Mouse (Mus musculus) cerebellum, adult 2 months (tissue): ENCODE data around the gene Taf1c. TPM values are rescaled to one million over a fixed set of nuclear protein-coding genes. Genes with fewer than 3 reads are reported as not detected.

ENCODE experiments used
- DNase-seq, 2 experiments: peaks; one replicate each; pipeline ENCODE4 v3.0.0; 2021
- H3K27ac ChIP-seq: fragments of 200-500 bp; 2 replicates; pipeline ENCODE4 v1.5.1; 2012; ENCODE audit warnings: low read length, control low read depth, inconsistent platforms; ENCODE audit not compliant: insufficient read depth
- H3K27me3 ChIP-seq: fragments of 200-500 bp; 2 replicates; pipeline ENCODE4 v1.6.1; 2012; ENCODE audit warnings: inconsistent platforms, mild to moderate bottlenecking, low read length, moderate library complexity; ENCODE audit not compliant: control insufficient read depth, insufficient read depth
- H3K4me1 ChIP-seq: fragments of 200-500 bp; 2 replicates; pipeline ENCODE4 v1.6.1; 2011; ENCODE audit warnings: low read length; ENCODE audit not compliant: control insufficient read depth, insufficient read depth
- H3K4me3 ChIP-seq: fragments of 200-500 bp; replicated peaks from 2 replicates; pipeline ENCODE3; 2011; ENCODE audit warnings: mild to moderate bottlenecking, low read depth, low read length, control low read depth; ENCODE audit not compliant: insufficient read depth
- CTCF ChIP-seq: fragments of 200-500 bp; IDR thresholded peaks from 2 replicates; pipeline ENCODE4 v1.5.1; 2011; ENCODE audit warnings: low read depth, mild to moderate bottlenecking, control low read depth, low read length, moderate library complexity, borderline replicate concordance; ENCODE audit not compliant: insufficient read depth
- POLR2A ChIP-seq: fragments of 200-500 bp; IDR thresholded peaks from 2 replicates; pipeline ENCODE4 v1.6.1; 2011; ENCODE audit warnings: low read length, control low read depth, borderline replicate concordance; ENCODE audit not compliant: insufficient read depth
- WGBS: fragments of 180-500 bp; shearing (Covaris S2); methylation state at CpG from one replicate; pipeline ENCODE4 v1.1.7; 2018; 5-methylcytosine and 5-hydroxymethylcytosine counted together
- polyA plus RNA-seq: library from polyadenylated mRNA; depleted of rRNA; stranded (reverse); fragments of >200 nt; gene quantifications from 2 replicates; pipeline ENCODE4 v1.2.3, GENCODE M21; 2012

Gene Taf1c
- polyA plus RNA-seq, 1 experiment, result 14.2 TPM

DNA sequence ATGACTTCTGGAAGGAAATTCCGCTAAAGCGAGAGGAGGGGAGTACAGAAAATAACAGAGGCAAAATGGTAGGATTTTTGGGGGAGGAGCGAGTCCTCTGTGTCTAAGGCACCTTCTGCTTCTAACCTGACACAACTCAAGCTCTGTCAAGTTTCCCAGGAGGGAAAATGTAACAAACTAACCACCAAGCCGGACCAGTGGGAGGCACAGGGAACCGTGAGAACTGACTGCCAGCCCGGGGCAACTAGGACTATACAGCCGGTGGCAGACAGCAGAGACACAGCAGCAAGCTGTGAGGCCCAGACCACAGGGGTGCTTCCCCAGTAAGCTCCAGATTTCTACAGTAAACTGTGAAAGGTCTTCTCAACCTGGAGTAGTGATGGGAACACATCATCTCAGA is 36.1 kb downstream of the Taf1c start:
- Histone ChIP-seq H3K27ac (no peak overlapping the region), H3K4me3 (no peak overlapping the region), H3K27me3 (no peaks in the 10 kb centered on the region), H3K4me1 (0 out of 2 replicates have a peak, but pooled peaks cover 2% of the 10 kb centered on the region)
- DNase-seq, result no peak
- TF ChIP-seq POLR2A (no peak), CTCF (no peak)
- 57% methylated on average over 7 of the region's 7 CpGs for WGBS

DNA sequence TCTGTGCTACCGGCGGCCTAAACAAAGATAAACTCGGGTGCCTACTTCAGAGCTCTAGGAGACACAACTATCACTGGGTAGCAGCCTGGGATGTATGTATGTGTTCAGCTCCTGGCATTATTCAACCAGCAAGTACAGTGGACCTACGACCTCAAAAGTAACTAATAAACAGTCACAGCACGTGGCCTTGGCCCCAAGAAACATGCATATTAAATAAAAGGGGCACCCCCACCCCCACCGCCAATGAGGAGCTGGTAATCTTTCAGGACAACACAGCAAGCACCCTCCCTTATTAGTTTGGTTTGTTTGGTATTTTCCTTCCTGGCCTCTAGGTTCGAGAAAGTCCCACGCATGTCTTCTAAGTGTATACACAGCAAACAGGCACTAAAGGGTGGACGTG is 36.8 kb downstream of the Taf1c start:
- no peak overlapping the region for H3K4me3 ChIP-seq
- WGBS, result 86% methylated on average over 9 of the region's 9 CpGs

DNA sequence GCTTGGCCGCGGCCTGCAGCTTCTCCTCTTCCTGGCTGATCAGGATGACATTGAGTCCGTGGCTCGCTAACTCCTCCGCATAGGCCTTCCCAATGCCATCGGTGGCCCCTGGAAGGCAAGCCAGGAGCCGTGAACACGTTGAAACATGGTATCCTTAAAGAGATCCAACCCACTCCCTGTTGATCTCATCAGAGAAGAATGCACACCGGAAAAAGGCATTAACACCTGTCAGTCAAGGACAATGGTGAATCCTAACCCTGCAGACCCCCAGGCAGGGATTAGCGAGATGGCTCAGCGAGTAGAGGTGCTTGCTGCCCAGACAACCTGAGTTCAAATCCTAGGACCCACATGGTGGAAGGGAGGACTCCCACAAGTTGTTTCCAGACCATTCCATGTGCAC is 38.7 kb downstream of the Taf1c start:
- Histone ChIP-seq H3K4me3 (no peak overlapping the region), H3K27me3 (no peaks in the 10 kb centered on the region), H3K4me1 (0 out of 2 replicates have a peak, but pooled peaks cover 2% of the 10 kb centered on the region), H3K27ac (no peak overlapping the region)
- no peak for TF ChIP-seq POLR2A
- TF ChIP-seq CTCF, result no peak
- WGBS, result 83% methylated on average over 11 of the region's 11 CpGs
- DNase-seq, result no peak

More for the DNA sequence above, 36.8 kb downstream of the Taf1c start:
- no peak for DNase-seq
- no peaks in the 10 kb centered on the region for H3K27me3 ChIP-seq
- 0 out of 2 replicates have a peak, but pooled peaks cover 2% of the 10 kb centered on the region for H3K4me1 ChIP-seq
- TF ChIP-seq POLR2A, result no peak
- TF ChIP-seq CTCF, result no peak
- H3K27ac ChIP-seq, result no peak overlapping the region

DNA sequence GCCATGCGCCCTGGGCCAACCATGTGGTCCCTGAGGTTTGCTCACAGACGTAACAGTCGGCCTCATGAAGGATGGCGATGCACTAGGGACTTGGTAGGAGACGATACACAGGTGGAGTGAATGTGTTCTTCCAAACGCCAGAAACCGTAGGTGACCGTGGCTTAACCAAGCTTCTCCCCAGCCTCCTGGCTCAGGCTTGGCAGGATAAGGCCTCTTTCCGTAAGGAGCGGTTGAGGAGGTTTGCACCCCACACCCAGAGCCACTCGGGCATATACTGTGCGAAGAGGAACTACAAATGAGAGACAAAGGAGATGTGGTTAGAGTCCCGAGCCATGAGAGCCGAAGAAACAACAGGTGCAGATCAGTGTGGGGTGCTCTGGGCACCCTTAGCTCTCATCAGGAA is 41.2 kb downstream of the Taf1c start:
- no peak for TF ChIP-seq POLR2A
- no peak for TF ChIP-seq CTCF
- Histone ChIP-seq H3K27me3 (no peaks in the 10 kb centered on the region), H3K27ac (no peak overlapping the region), H3K4me3 (no peak overlapping the region), H3K4me1 (0 out of 2 replicates have a peak, but pooled peaks cover 2% of the 10 kb centered on the region)
- DNase-seq, result peak; percentile 40 to 52
- 85% methylated on average over 14 of the region's 14 CpGs for WGBS

DNA sequence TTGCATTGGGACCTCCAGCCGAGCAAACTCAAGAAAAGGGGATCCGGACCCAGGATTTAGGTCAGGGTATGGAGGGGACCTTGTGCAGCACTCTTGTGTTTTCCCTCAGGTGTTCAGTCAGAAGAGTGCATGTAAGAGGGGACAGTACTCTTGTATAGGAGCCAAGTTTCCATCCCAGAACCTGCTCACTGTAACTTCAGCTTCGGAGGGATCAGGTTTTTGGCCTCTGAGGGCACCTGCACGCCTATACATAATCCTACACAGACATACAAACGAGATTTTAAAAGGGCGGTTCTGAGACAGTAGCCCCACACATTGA is 45.7 kb downstream of the Taf1c start:
- TF ChIP-seq POLR2A (no peak), CTCF (no peak)
- Histone ChIP-seq H3K27me3 (no peaks in the 10 kb centered on the region), H3K27ac (peak overlapping the region; percentile 77; the same call in 1 of the 2 replicates), H3K4me3 (peak overlapping the region; percentile 82), H3K4me1 (peaks cover 14% of the 10 kb centered on the region; the same call in 1 of the 2 replicates)
- WGBS, result 81% methylated on average over 6 of the region's 6 CpGs
- no peak for DNase-seq

DNA sequence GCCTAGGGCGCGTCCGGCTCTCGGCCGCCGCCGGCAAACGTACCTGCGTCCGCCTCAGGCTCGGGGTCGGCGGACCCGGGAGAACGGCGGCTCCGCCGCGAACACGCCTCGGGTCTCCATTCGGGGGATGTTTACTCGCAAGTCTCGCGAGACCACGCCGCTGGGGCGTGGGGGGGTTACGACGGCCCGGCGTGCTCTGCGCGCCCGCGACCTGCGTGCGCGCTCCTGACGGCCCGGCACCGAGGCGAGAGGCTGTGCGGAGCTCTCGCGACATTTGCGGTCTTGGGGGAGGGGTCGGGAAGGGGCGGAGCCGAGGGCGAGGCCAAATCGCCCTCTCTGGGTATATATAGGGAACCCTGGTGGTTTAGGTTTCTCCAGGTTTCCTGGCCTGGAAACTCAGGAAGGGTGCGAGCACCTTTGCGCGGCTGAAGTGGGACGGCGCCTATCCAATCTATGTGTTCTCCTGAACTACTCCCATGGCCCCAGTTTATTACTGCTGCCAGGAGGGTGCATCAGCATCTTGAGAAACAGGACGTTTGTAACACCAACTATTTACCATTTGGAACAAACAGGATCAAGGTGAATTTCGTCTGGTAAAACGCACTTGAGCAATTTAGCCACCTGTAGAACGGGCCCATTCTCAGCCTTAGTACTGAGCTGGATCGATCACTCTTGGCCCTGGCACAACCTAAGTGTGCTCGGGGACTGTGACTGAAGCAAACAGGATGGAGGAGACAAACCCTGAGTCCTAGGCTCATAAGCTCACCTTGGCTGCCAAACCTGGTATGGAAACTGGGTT is 46.2 kb downstream of the Taf1c start, which contains the start of gene Mbtps1:
TSS of gene Mbtps1 (minus strand) at position 133 of the 799 bp plus-strand sequence.
- peak within 1 kb of the TSS; percentile 90 for H3K27ac ChIP-seq
- peaks cover 14% of the 10 kb centered on the region; the same call in 1 of the 2 replicates for H3K4me1 ChIP-seq
- DNase-seq, result peak; percentile 97 to 99
- H3K27me3 ChIP-seq, result no peaks in the 10 kb centered on the region
- H3K4me3 ChIP-seq, result peak within 1 kb of the TSS; percentile 88
- WGBS, result 4% methylated on average over 63 of the region's 63 CpGs
- peak; percentile 74; the same call in 1 of the 2 replicates for TF ChIP-seq POLR2A
- TF ChIP-seq CTCF, result no peak

DNA sequence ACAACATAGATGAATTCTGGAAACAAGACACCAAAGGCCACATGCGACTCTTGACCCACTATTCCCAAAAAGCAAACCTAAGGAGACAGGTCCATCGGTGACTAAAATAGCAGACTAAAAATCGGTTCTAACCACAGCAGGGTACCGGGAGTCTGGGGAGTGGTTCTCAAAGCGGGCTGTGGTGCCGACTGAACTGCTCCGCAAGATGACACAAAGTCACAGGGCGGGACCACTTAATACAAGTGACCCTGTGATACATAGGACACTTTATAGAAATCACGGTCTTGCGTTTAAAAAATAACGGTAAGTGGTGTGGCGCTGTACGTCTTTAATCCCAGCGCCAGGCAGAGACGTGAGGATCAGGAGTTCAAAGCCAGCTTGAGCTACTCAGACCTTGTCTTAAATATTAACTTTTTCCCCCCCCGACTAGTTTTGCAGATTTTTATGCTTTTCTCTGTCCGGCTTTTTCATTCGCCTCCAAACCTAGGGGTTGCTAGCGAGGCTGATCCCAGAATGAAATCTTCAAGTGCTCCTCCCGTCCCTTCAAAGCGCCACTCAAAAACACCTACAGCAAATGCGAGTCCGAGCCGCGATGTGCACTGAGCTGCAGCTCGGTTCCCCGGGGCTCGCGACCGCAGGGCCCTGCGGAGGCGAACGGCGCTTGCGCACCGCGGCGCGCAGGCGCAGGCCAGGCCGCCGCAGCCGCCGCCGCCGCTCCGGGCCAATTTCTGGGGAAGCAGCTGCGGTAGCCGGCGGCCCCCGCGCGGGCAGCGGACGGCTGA is 47.0 kb downstream of the Taf1c start:
- TF ChIP-seq CTCF (no peak), POLR2A (peak; percentile 72)
- WGBS, result under 1% methylated on average over 55 of the region's 55 CpGs
- H3K4me3 ChIP-seq, result peak overlapping the region; percentile 88
- H3K27ac ChIP-seq, result peak overlapping the region; percentile 90
- peak; percentile 15 to 27 for DNase-seq
- peaks cover 14% of the 10 kb centered on the region; the same call in 1 of the 2 replicates for H3K4me1 ChIP-seq
- no peaks in the 10 kb centered on the region for H3K27me3 ChIP-seq
